Comparison of ENCODE assay signal across 14 mouse cellular contexts in the genomic region with DNA sequence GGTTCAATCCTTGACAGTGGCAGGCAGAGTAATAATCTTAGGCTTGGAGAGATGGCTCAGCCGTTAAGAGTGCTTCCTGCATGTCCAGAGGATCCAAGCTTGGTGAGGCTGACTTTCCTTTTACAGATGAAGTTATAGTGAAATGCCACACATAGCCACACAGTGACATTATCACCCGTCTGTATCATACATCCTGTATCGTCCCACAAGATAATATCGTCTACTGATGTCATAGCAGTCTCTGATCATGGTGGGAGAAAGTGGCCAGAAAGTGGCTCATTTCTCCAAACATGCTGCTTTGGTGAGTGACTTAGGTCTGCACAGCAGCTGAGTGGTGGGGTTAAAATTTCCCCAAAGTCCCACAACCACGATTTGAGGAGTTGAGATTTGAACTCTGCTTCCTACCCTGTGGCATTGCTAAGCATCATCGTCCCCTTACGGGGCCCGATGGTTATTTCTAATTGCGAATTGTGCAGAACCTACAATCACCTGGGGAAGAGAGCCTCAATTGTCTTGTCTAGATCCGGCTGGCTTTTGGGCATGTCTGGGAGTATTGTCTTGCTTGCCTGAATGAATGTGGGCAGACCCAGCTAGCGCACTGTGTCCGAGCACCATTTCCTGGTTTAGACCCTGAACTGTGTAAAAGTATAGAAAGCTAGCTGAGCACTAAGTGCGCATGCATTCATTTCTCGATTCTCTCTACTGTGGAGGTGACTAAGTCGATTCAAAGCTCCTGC. TPM values are rescaled to one million over a fixed set of nuclear protein-coding genes. Genes with fewer than 3 reads are reported as not detected.
A peak's percentile ranks its signal among the peaks of the same experiment; 100 is the strongest.
DNase-seq lines count a peak whose midpoint lies in the region; ATAC-seq lines count a peak whose summit lies in the region.
"Had no signal": no experiment of that assay in that cellular context is flagged by ENCODE, and none has a peak within 500 bp of the region (broad histone marks: within the 10 kb centered on the region; RNA-seq: fewer than 3 reads in every experiment).

No protein-coding gene starts in this region.

- peak overlapping the region; percentile 35 for H3K4me2 ChIP-seq in heart, embryonic 16.5 days (ENCODE audit: low read depth, low read length)
- H3K4me2 ChIP-seq in liver, embryonic 15.5 days = peak overlapping the region; percentile 18
- H3K4me2 ChIP-seq: heart, embryonic 11.5 days; limb, embryonic 13.5 days had no signal

- H3K27me3 ChIP-seq in heart, embryonic 16.5 days (ENCODE audit: control insufficient read depth, insufficient read depth, low read length) = no peaks in the 10 kb centered on the region
- H3K27me3 ChIP-seq in liver, embryonic 15.5 days = no peaks in the 10 kb centered on the region
- H3K27me3 ChIP-seq: limb, embryonic 13.5 days had no signal

- no peaks in the 10 kb centered on the region for H3K36me3 ChIP-seq in heart, embryonic 16.5 days (ENCODE audit: control insufficient read depth, insufficient read depth)
- no peaks in the 10 kb centered on the region for H3K36me3 ChIP-seq in liver, embryonic 15.5 days (replicated peaks)
- H3K36me3 ChIP-seq: limb, embryonic 13.5 days had no signal

- WGBS in heart, embryonic 16.5 days = 71% methylated on average over 15 of the region's 15 CpGs
- 34% methylated on average over 15 of the region's 15 CpGs for WGBS in liver, embryonic 15.5 days (ENCODE audit: insufficient replicate concordance)

- no peak for DNase-seq in heart, postnatal 36 days
- DNase-seq in 416B (ENCODE audit: low read depth) (peak; percentile 76), R1 (ENCODE audit: low read depth, low spot score) (peak; percentile 43)
- no peak for DNase-seq in cerebellum, postnatal 36 days
- no peak for DNase-seq in gastrocnemius, postnatal 10 days
- no peak for DNase-seq in left cerebral cortex, postnatal 36 days (ENCODE audit: low spot score in 2 of 2)
- DNase-seq: adrenal gland, postnatal 25 days; cerebellum, postnatal 10 days; kidney, postnatal 14 days; retina, postnatal 1 day had no signal

- H3K4me3 ChIP-seq in heart, embryonic 16.5 days (ENCODE audit: low read length) = no peak overlapping the region
- no peak overlapping the region for H3K4me3 ChIP-seq in liver, embryonic 15.5 days (replicated peaks)
- H3K4me3 ChIP-seq: limb, embryonic 13.5 days had no signal

- peak overlapping the region; percentile 51 for H3K27ac ChIP-seq in heart, embryonic 16.5 days (ENCODE audit: low read length)
- H3K27ac ChIP-seq in liver, embryonic 15.5 days (replicated peaks) = 0 out of 2 replicates have a peak overlapping the region, but pooled peaks have one; percentile 29
- H3K27ac ChIP-seq: limb, embryonic 13.5 days had no signal

- no peaks in the 10 kb centered on the region for H3K9me3 ChIP-seq in heart, embryonic 16.5 days (replicated peaks; ENCODE audit: control insufficient read depth, low read length)
- no peaks in the 10 kb centered on the region for H3K9me3 ChIP-seq in liver, embryonic 15.5 days (replicated peaks)
- H3K9me3 ChIP-seq: limb, embryonic 13.5 days had no signal

- peaks cover 40% of the 10 kb centered on the region for H3K4me1 ChIP-seq in heart, embryonic 16.5 days (ENCODE audit: control insufficient read depth, insufficient read depth, low read length)
- H3K4me1 ChIP-seq in liver, embryonic 15.5 days (replicated peaks) = peaks cover 14% of the 10 kb centered on the region

- ATAC-seq in heart, embryonic 16.5 days (replicated peaks; ENCODE audit: extremely low read depth, insufficient read depth, low FRiP score) = no peak
- ATAC-seq in liver, embryonic 15.5 days (ENCODE audit: insufficient read depth) = peak; percentile 31; the same call in 1 of the 2 replicates

- no peak overlapping the region for H3K9ac ChIP-seq in heart, embryonic 16.5 days (ENCODE audit: low read length)
- H3K9ac ChIP-seq in liver, embryonic 15.5 days = no peak overlapping the region
- H3K9ac ChIP-seq: limb, embryonic 13.5 days had no signal

- intact Hi-C loops in heart, postnatal 36 days (cut with DNase I) = no loop called here
- intact Hi-C loops in left cerebral cortex, postnatal 36 days (cut with DNase I) = no loop called here

RNA-seq across cellular contexts. Expression of gene Mgat5, which starts 37.5 kb away (rescaled TPM):
- polyA plus RNA-seq in heart, embryonic 16.5 days (2015; fragmentation: Nextera tagmentation; extraction: Ambion mirVana) = 4.6 and 5.1 TPM in 2 replicates
- total RNA-seq in heart, postnatal 36 days (2021) = 10 to 100 TPM; 11.1 to 11.5 TPM
- polyA plus RNA-seq in liver, embryonic 15.5 days (2015; fragmentation: Nextera tagmentation; extraction: Ambion mirVana) = 0.62 and 0.68 TPM in 2 replicates
- total RNA-seq in gastrocnemius, postnatal 10 days (2021) = 1 to 10 TPM; 3.6 to 4.9 TPM
- 10 to 100 TPM; 77.3 to 79.1 TPM for total RNA-seq in left cerebral cortex, postnatal 36 days (2021)

Comparison
In these comparisons a context has a peak if more than half of its experiments do, and no peak if none do; other contexts are left out.
1. DNase-seq: peak in 416B (single experiment) and R1 (single experiment); none in heart, postnatal 36 days (0 of 2), cerebellum, postnatal 36 days (0 of 2), gastrocnemius, postnatal 10 days (single experiment) and left cerebral cortex, postnatal 36 days (0 of 2).
2. RNA of gene Mgat5, which starts 37.5 kb away (total RNA-seq): 77.3 to 79.1 TPM in left cerebral cortex, postnatal 36 days; 11.1 to 11.5 TPM in heart, postnatal 36 days and 3.6 to 4.9 TPM in gastrocnemius, postnatal 10 days; every median in the first group is over 4 times any median in the second.